Mouse (Mus musculus): ENCODE measurements around the gene Phactr4.

DNA sequence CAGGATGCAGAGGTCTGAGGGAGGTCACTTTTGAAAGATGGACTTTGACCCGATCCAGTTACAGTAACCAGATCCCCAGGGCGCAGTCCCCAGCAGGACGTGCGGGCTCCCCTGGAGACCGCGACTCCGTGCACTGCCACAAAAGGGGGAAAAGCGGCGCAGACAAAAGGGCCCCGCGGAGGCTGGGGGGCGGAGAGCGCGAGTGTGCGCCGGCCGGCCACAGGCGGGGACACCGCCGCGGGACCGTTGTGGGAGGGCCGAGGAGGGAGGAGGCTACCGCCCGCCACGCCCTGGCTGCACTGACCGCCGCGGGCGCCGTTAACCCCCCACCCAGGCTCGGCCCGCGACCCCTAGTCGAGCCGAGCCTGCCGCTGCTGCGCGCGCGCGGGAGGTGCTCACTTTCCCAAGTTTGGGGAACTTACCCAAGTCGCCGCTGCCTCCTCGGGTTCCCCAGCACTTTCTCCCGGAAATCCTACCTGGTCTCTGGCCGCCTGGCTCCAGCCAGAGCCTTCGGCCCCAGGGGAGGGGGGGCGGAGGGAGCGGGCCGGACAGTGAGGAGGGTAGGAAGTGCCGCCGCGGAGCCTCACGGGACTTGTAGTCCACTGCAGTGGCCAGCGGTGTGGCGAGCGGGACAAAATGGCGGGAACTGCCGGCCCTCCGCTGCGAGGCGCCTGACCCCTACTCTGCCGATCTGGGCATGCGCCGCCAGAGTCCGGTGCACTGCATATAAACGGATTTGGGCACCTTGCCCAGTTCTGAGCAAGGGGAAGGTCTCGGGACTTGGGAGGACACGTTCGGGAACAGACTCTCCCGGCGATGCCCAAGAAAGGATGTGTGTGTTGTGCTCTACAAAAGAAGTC, at the start of gene Phactr4:
- TF ChIP-seq EP300 (optimal IDR thresholded peaks at IDR 0.05) (no peak), CTCF (IDR thresholded peaks at IDR 0.05; ENCODE audit: low read depth) (peak; percentile 24)

Data from stomach, postnatal 0 days (tissue).